Mouse (Mus musculus) C2C12 (cell line): ENCODE measurements at regions not wholly inside any gene's neighbourhood (a gene's known extent, or its start where the extent isn't known, plus 50 kb on each side); places are given as distances from the start of the nearest gene placed in this dataset.

Experiments used
- CEBPB ChIP-seq: IDR thresholded peaks from one replicate; pipeline ENCODE4 v1.6.1; 2011; ENCODE audit warnings: low read depth, mild to moderate bottlenecking, control low read depth, moderate library complexity
- CTCF ChIP-seq: IDR thresholded peaks from one replicate; pipeline ENCODE4 v1.5.1; 2011; ENCODE audit not compliant: control insufficient read depth, insufficient read depth, insufficient read length
- MAX ChIP-seq: IDR thresholded peaks from one replicate; pipeline ENCODE4 v1.6.1; 2011; ENCODE audit warnings: mild to moderate bottlenecking, control low read depth
- MYOG ChIP-seq: IDR thresholded peaks from one replicate; pipeline ENCODE4 v1.6.1; 2011; ENCODE audit not compliant: control insufficient read depth, insufficient read length; ENCODE audit errors: extremely low read depth
- USF1 ChIP-seq: IDR thresholded peaks from one replicate; pipeline ENCODE4 v1.6.1; 2011; ENCODE audit warnings: low read depth, mild to moderate bottlenecking, control low read depth, moderate library complexity

DNA sequence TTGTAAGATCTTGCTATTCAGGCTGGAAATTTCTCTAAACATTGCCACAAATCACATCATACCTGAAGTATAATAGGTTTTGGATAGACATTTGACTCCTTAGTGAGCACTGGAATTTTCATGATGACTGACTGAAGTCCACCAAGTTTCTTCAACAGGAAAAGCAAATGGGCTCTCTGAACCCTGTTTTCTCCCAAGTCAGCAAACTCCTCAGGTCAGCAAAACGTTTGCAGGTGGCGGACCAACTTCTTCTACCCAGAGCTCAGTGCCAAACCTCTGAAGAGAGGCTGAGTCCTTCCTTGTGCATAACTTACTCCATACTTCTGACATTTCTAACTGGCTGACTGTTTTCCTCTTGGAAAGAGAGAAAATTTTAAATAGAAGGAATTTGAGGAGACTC is 164.2 kb upstream of the Phyhipl start:
- TF ChIP-seq CTCF (no peak), CEBPB (no peak), MYOG (no peak), USF1 (no peak), MAX (no peak)
